Mouse (Mus musculus): ENCODE results near the gene Fads2.

GRCm38 (mm10) chr19:10022414-10023303, 78.9 kb downstream of the Fads2 start:
- TF ChIP-seq CTCF (IDR thresholded peaks at IDR 0.05; ENCODE audit: borderline replicate concordance, insufficient read depth, low read depth, low read length), result peak; percentile 2; the same call in 1 of the 2 replicates
- no peak for TF ChIP-seq POLR2A (IDR thresholded peaks at IDR 0.05; ENCODE audit: borderline replicate concordance, insufficient read depth, low read length)

All from cerebellum, adult 2 months (tissue).